ENCODE assay signal across 8 mouse cellular contexts in the genomic region with DNA sequence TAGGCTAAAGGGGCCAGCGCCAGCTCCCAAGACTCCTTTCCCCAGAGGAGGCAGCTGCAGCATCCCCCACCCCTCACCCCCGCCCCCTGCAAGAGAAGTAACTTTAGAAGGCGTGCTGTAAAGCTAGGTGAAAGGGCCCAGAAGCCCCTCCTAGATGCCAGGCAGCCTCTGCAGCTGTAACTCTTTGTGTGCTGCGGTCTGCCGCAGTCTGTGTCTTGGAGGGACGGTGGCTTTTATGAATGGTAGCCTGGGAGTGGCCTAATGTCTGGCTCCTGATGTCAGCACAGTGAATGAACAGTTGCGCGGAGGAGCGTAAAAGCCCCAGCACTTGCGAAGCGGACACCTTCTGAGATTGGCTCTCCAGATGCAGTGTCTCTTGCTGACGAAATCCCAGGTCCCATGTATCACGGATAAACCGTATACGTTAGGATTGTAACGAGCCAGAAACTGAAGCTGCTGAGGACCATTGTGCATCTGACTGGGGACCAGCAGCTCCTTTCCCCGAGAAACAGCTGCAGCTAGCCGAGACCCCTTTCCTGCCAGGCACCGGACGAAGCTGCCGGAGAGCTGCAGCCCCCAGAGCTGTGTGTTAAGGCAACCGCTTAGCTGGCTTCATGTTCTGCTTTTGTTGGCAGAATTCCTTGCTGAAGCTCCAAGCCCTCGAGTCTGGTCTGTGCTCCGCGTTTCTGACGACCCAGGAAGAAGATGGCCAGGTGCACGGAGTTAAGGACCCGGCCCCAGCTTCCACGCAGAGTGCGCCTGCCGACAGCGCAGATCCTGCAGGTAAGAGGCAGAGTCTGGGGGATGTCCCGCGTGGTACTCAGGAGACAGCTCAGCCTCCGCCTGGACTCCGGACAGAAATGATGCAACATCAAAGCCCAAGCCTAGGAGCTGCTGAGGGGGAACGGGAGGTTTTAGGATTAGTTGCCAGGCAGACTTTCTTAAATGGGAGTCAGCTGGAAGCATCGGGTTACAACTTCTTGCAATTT.
DNase-seq lines count a peak whose midpoint lies in the region; ATAC-seq and TF ChIP-seq lines count a peak whose summit lies in the region.

No protein-coding gene starts in this region.

- WGBS in lung, embryonic 14.5 days: under 1% methylated on average over 38 of the region's 38 CpGs
- WGBS in intestine, embryonic 16.5 days: 1% methylated on average over 38 of the region's 38 CpGs

- no peaks in the 10 kb centered on the region for H3K27me3 ChIP-seq in lung, embryonic 14.5 days (ENCODE audit: insufficient read depth, low read length)
- H3K27me3 ChIP-seq in intestine, embryonic 16.5 days (replicated peaks; ENCODE audit: control insufficient read depth, insufficient read depth, low read length): peaks cover 3% of the 10 kb centered on the region; the same call in 1 of the 2 replicates

- peak overlapping the region; percentile 91 for H3K4me2 ChIP-seq in lung, embryonic 14.5 days
- peak overlapping the region; percentile 88 for H3K4me2 ChIP-seq in intestine, embryonic 16.5 days (ENCODE audit: low read depth, low read length)

- peak overlapping the region; percentile 43 for H3K4me3 ChIP-seq in lung, embryonic 14.5 days (ENCODE audit: low read depth, low read length)
- H3K4me3 ChIP-seq in intestine, embryonic 16.5 days (ENCODE audit: low read length): peak overlapping the region; percentile 49

- DNase-seq in lung, embryonic 14.5 days: peak; percentile 73
- no peak for DNase-seq in lung, postnatal 25 days (ENCODE audit: low spot score)
- peak; percentile 46 for DNase-seq in embryo, embryonic 11.5 days (ENCODE audit: low read depth, low spot score)
- DNase-seq in heart, adult 18-20 months: peak; percentile 68 to 69
- DNase-seq in mesoderm, embryonic 11.5 days (ENCODE audit: low read depth, low spot score): peak; percentile 78
- peak; percentile 46 for DNase-seq in skeletal muscle tissue, adult 2 months (ENCODE audit: low read depth, low spot score)
- DNase-seq in spleen, postnatal 36 days (ENCODE audit: low spot score in 2 of 2): no peak

- H3K36me3 ChIP-seq in lung, embryonic 14.5 days (ENCODE audit: insufficient read depth): no peaks in the 10 kb centered on the region
- H3K36me3 ChIP-seq in intestine, embryonic 16.5 days (ENCODE audit: control insufficient read depth, insufficient read depth, low read length): no peaks in the 10 kb centered on the region

- peaks cover 6% of the 10 kb centered on the region; the same call in 1 of the 2 replicates for H3K4me1 ChIP-seq in lung, embryonic 14.5 days (ENCODE audit: insufficient read depth)
- H3K4me1 ChIP-seq in intestine, embryonic 16.5 days (ENCODE audit: control insufficient read depth, insufficient read depth, low read length): peaks cover 20% of the 10 kb centered on the region

- peak overlapping the region; percentile 53 for H3K9ac ChIP-seq in lung, embryonic 14.5 days
- peak overlapping the region; percentile 49 for H3K9ac ChIP-seq in intestine, embryonic 16.5 days (ENCODE audit: low read depth, low read length)

- peak; percentile 71 for ATAC-seq in lung, embryonic 14.5 days (ENCODE audit: insufficient read depth)
- ATAC-seq in intestine, embryonic 16.5 days: peak; percentile 56

- no peaks in the 10 kb centered on the region for H3K9me3 ChIP-seq in lung, embryonic 14.5 days (ENCODE audit: low read depth, low read length)
- no peaks in the 10 kb centered on the region for H3K9me3 ChIP-seq in intestine, embryonic 16.5 days (ENCODE audit: control insufficient read depth, low read length)

- no peak for TF ChIP-seq CTCF in lung, embryonic 14.5 days (IDR thresholded peaks at IDR 0.05; ENCODE audit: low read depth)

- peak overlapping the region; percentile 72; the same call in 1 of the 2 replicates for H3K27ac ChIP-seq in lung, embryonic 14.5 days (ENCODE audit: low read depth)
- no peak overlapping the region for H3K27ac ChIP-seq in intestine, embryonic 16.5 days (ENCODE audit: low read length)

Comparison
In these comparisons a context has a peak if more than half of its experiments do, and no peak if none do; other contexts are left out.
1. DNase-seq: peak in lung, embryonic 14.5 days (single experiment), embryo, embryonic 11.5 days (single experiment), heart, adult 18-20 months (2 of 2), mesoderm, embryonic 11.5 days (single experiment) and skeletal muscle tissue, adult 2 months (single experiment); none in lung, postnatal 25 days (single experiment) and spleen, postnatal 36 days (0 of 2).